Mouse (Mus musculus) A20 (cell line): ENCODE results near the gene Duox1.

Experiments used
- DNase-seq: peaks from one replicate; pipeline ENCODE4 v3.0.0-alpha.2; 2011; ENCODE audit warnings: low read depth, low spot score

Duox1 gene

DNA sequence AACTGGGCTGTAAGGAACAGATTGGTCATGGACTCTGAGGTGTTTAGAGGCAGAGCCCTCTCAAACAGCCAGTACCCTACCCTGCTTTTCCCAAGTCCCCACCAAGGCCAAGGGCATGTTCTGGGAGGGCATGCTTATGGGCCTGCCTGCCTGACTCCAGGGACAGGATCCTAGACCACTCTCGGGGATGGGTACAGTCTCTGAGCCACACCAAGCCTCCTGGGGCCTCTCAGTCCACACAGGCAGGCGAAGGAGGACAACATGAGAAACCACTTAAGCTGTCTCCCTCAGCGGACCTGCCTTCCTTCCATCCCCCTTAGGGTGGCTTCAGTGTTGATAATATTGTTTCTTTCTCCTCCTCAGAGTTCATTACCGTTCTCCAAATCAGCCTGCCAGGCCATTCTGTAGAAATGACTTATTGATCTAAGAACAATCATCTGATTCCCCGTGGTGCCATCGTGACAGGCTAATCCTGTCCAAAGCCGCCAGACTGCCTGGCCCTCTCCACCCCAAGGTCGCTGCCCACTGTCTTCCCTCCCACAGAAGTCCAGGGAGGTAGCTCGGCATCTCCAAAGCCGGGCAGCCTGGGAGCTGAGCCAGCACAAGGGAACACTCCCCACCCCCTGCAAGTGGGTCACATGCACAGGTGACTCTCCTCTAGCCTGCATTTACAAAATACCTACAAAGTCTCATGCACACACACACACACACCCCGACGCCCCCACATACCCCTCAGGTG is 38.9 kb downstream of the Duox1 start:
- no peak for DNase-seq

DNA sequence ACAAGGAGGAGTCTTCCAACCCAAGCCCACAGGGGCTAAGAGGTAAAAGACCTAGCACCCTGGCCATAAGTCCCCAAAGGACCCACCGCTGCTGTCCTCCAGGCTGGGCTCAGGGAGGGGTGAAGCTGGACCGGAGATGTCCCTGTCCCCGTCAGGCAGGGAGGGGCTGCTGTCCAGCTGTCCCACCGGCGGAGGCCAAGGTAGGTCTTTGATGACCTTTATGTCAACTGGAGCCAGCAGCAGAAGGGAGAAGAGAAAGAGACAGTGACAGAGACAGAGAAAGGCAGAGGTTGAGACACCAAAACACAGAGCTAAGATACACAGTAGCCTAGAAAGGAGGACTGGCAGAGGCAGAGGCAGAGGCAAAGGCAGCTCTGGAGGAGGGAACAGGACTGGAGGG is 39.9 kb downstream of the Duox1 start:
- no peak for DNase-seq

DNA sequence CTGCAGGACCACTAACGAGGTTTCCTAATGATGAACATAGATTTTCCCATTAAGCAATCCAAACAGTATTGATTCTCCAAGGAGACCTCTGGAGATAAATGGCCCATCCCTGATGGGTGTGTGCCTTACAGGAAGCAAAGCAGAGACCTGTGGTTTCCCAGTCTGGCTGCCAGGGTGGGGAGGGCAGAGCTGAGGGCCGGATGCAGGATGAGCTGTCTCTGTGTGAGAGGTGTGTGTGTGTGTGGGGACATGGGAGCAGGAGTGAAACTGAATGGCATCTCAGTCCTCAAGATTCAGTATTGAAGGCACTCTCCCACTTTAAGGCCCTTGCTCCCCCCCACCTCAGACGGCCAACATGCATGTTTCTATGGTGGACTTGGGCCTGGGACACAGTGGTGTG is 40.7 kb downstream of the Duox1 start:
- DNase-seq, result no peak

DNA sequence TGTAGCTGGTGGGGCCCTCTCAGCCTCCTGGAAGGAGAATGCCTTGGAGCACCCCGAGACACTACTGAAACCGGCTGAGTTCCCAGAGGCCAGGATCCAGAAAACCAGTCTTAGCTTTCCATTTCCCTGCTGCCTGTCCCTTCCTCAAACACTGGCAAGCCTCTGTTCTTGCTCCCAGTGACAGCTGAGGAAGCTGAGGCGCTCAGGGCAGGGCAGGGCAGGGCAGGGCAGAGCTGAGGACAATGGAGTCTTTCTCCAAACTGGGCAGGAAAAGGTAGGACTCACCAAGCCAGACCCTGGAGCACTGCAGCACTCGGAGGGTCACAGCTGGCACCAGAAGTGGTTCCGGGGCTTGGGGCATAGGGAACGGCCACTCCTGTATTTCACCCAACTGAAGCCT is 44.8 kb downstream of the Duox1 start:
- no peak for DNase-seq

DNA sequence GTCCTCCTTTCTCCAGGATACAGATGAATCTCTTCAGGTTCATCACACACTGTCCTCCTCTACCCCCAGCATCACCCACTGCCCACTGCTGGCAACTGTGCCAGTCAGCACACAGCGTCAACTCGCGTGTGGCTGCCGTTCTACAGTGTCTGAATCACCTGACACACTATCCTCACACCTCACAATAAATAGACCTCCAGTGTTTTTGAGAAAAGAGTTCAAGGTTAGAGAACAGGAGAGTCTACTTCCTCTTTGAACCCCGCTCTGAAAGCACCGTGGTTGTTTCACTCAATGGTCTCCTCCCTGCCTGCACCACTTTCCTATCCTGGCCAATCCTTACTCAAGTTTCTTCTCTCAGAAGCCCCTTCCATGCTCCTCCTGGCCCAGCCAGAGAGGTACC is 45.7 kb downstream of the Duox1 start:
- DNase-seq, result peak; percentile 42

DNA sequence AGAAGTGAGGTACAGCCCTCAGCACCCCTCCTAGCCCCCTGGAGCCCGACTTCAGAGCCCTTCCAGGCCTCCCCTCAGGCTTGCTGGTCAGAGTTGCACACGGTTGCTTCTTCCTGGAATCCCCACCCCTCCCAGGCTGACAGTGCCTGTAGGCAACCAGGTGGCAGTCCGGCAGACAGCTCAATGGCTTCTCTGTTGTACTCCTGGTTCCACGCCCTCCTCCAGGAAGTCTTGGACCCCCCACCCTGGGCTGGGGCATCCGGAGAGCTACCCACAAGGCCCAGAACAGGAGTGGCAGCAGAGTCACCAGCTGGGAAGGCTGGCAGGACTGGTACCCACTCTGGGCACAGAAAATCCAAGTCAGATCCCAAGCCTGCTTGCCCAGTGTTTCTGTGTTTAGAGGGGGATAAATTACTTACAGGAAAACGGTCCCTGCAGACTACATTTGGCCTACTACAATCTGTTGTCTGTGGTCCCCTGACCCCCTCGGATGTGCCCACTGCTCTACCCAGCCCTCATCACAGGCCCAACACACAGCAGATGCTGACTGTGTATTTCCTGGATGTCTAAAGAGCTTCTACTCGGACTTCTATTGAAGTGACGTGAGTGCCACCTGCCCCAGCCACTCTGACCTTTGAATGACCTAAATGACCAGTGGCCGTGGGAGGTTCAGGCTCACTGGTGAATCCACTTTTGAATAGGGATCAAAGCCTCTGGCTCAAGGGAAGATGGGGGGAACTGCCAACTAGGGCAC is 46.6 kb downstream of the Duox1 start:
- DNase-seq, result no peak

DNA sequence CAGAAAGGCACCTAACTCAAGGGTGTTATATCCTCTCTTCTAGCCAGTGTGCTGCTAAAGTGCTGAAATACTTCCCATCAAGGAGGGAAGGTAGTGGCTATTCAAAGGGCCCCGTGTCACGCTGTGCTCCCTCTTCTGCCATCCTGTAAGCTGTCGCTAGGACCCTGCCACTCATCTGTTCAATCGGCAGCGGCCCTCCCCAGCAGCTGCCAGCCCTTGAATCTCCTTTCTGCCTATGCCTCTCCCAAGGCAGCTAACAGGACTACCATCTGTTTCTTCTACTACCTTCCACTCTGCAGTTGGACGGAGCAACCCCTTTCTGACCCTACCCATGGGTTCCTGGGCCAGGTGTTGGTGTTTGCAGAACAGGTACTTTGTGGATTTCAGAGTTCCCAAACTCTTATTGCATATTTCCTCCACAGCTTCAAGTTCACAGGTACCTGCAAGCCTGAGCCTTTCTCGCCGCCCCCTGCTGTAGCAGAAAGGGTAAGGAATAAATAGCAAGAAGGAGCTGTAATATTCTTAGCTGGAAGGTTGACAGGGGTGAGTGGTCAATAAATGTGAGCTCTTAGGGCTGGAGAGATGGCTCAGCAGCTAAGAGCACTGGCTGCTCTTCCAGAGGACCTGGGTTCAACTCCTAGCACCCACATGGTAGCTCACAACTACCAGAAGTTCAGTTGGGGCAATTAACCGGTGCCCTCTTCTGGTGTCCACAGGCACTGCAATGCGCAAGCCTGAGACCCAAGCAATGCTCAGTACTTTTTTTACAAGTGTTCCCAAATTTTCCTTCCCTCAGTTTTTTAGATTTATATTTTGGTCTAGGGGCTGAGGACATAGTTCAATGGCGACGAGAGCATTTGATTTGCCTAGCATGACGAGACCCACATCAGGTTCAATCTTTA is 47.4 kb downstream of the Duox1 start:
- no peak for DNase-seq

DNA sequence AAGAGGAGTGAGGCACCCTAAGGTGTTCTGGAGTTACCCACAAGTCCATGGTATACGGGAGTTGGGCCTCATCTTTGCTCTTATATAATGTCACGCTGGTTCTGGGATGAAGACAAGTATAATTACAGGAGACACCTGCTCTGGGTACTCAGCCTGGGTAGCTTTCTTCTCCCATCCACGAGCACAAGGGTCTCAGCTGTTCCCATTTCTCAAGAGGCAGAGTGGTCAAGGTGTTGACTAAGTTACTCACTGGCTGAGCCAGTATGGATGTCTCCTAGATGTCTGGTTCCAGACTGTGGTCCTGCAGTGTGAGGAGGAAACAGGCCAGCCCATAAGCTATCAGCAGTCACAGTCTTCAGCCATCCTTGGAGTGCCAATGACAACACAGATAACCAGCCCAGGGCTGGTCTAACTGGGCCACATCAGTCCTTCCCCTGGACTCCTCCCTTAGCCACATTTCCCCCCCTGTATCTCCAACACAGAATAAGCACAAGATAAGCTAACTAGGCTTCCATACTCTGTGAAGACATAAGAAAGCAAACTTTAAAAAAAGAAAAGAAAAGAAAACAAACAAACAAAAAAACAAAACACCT is 49.0 kb downstream of the Duox1 start:
- DNase-seq, result no peak

DNA sequence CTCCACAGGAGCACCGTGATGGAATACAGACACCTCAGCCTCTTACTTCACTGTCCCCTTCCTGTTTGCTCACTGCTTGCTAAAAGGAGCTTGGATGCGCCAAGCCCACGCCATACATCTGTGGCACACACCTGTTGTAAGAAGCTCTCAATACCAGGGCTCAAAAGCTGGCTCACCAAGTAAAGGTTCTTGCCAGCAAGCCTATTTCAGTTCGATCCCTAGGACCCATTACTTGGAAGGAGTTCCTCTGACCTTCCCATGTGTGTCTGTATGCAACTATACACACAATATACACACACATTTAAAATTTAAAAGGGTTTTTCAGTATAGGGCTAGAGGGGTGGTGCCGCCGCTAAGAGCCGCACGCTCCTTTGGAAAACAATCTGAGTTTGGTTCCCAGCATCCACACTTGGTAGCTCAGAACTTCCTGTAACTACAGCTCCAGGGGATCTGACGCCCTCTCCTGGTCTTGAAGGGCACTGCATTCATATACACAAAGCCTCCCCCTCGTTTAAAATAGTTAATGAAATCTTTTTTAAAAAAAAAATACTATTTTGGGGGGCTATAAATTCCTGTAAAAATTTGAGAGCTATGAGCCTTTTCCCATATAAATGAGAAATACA is 49.9 kb downstream of the Duox1 start:
- peak; percentile 41 for DNase-seq

DNA sequence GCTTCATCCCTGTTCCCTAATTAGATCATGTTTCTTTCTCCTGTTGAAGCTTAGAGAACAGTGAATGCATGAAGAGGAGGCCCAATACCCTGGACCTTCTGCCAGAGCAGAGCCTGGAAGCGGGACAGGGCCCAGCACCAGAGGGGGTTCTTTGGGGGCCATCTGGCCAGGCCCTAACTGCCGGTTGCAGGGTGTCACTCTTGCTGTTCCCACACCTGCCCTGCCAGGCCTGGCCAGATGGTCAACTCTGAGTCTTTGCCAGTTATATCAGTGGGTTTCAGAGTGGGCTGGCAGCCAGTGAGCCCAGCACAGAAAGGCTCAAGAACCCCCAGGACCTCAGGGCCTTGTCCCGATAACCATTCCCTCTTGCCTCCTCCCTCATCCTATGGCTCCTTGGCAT is 50.6 kb downstream of the Duox1 start:
- no peak for DNase-seq

DNA sequence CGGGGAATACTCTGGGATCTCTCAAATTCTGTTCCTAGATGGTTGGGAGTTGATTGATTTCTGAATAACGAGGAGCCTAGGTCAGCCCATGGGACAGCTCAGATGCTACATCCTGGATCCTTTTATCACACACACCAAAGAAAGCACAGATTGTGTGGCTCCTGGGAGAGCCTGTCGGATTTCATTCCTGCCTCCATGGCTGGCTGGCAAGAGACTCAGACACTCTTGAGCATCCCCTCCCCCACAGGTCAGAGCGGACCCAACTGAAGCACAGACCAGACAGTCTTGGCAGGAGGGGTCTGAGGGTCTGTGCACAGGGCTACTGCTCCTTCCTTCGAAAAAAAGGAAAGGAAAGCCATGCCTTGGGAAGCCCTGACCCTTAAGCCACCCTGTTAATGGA is 51.2 kb downstream of the Duox1 start:
- no peak for DNase-seq

DNA sequence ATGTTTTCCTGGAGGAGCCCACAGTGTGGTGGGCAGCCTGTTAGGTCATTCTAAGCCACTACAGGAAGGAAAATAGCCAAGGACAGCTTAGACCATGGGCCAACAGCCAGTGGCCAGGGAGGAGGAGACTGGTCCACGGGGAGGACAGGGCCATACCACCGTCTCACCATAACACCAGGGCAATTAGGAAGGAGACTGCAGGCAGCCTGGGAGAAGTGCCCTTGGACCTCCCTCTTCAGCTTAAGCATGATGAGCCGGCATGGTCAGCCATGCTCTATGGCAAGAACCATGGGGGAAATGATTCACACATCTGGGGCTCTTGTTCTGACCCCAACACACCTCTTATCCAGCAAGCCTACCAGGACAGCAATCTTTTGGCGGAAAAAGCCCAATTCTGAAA is 51.7 kb downstream of the Duox1 start:
- no peak for DNase-seq

DNA sequence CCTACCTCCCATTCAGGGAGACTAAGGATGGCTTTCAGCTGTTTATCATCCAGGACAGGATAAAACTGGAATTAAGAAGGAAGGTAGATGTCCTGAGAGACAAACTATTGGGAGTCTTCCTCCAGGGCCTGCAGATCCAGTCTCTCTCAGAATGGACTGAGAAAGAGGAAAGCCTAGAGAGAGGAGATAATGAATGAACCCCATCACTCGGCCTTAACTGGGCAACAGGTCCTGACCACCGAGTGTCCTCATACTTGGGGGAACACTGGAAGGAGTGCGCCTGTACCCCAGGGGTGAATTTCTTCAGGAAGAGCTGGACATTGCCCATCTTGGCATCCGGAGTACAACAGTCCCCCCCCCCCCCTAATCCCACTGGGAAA is 52.2 kb downstream of the Duox1 start:
- DNase-seq, result no peak

DNA sequence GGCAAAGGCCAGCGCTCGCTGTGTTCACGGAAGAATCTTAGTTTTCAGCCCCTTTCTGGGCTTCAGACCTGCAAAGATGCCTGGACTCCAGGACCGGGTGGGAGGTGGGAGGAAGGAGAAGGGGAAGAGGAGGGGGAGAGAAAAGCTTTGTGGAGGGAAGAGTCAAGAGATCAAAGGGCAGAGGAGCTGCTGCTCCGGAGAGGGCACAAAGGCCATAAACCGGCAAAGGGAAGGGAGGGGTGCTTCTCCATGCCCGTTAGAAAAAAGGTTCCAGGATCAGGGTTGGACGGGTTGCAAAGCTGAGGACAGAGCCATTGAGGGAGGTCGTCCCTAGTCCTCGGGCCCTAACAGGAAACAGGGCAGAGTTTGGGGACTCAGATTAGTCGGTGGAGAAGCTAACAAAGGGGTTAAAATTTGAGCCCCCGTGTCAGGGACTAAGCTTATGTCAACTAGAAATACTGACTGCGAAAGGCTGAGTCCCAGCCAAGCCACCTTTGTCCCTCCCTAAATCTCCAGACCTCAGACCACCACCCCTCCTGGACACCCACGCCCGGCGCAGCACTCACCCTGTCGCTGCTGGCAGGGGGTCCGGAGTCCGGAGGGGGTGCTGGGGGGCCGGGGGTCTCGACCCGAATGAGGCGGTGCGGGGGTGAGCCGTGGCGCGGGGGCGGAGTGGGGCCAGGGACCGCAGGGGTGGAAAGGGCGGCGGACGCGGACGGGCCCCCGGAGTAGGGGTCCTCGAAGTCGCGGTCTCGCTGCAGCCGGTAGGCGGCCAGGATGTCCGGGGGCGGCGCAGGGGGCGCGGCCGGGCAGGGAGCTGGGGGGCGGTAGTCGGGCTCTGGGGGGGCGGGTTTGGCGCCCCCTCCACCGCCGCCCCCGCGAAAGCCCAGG is 52.9 kb downstream of the Duox1 start:
- DNase-seq, result peak; percentile 34

DNA sequence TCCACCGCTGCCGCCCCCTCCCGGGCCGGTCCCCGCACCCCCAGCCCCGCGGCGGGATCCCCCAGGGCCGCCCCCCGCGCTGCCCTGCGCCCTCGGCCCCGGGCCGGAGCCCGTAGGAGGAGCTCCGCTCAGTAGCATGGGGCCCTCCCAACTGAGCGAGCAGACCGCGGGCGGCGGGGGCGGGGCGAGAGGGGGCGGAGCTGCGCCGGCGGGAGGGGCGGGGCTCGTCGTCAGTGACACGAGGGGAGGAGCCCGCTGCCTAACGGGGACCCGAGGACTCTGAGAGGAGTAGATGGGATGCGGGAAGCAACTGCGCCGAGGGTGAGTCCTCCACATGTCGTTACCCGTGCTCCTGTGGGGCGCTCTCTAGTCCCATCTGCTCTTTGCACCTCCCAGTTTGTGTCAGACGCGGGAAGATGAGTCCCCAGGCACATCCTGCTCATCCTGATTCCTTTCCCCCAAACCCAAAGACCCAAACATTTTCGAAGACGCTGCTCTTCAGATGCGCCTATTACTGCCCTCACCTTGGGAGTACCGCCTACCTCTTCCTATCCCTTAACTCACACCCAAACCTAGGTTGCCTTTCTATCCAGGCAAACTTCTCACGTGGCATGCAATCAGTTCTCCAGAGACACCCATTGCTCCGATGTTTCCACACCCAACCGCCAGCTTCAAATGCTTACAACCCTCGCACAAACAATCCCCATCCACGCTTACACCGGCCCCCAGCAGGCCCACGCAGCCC is 53.7 kb downstream of the Duox1 start, which contains the start of gene Shf:
Gene Shf, minus strand, starts transcription at position 168 of the 745 bp plus-strand sequence.
- DNase-seq, result peak; percentile 88

DNA sequence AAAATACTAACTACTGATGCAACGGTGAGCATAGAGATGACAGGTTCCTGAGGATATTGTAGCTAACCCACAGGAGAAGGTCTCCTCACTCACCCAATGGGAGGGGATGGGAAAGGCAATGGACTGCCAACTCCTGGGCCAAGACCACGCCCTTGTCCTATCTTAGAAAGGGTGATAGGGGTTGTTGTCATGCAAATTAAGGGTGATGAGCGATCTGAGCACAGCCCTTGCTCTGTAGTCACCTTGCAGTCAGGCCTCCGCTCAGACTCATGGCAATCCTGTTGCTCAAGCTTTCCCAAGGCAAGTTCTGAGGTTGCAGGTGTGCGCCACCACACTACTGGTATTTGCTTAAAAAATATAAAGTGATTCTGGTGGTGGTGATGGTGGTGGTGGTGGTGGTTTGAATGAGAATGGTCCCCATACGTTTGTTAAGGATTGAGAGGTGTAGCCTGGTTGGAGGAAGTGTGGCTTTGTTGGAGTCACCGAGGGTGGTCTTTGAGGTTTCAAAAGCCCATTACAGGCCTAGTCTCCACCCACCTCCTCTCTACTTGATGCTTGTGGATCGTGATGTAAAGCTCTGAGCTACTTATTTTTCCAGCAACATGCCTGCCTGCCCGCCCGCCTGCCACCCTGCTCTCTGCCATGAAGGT is 54.8 kb downstream of the Duox1 start:
- peak; percentile 80 for DNase-seq

DNA sequence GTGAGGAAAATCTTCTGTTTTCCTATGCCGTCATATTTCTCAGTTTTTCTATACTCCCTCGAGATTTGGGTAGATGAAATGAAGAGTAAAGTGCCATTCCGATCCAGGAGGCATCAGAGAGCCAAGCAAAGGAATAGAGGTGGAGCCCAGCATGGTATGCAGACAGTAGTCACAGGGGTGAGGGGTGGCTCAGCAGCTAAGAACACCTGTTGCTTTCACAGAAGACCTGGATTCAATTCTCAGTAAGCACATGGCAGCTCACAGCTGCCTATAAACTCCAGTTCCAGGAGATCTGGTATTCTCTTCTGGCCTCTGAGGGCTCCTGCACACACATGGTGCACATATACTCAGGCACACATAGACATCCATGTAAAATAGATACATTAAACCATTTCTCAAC is 56.6 kb downstream of the Duox1 start:
- no peak for DNase-seq

DNA sequence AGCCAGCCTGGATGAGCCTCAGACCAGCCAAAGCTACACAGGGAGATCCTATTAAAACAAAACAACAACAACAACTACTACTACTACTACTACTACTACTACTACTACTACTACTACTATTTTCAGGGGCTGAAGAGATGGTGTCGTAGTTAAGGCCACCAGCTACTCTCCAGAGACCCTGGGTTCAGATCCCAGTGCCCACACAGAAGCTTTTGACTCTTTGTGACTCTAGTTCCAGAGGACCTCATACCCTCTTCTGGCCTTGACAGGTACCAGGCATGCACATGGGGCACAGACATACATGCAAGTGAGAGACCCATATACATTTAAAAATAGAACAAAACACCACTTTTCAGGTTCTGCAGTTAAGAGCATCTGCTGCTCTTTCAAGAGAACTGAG is 57.1 kb downstream of the Duox1 start:
- no peak for DNase-seq

DNA sequence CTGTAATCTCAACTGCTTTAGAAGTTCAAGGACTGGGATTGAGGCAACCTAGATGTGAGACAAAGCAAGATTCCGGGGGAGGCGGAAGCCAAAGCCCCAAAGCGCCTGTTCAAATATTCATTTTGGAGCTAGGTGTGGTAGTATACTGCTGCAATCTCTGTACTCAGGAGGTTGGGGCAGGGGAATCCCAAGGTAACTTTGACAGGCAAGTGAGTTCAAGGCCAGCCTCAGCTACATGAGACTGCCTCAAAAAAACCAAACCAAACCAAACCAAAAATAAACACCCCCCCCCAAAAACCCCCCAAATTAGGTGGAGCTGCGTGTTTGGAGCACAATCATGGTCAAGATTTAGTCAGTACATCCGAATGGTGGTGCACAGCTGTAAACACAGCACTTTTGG is 58.5 kb downstream of the Duox1 start:
- peak; percentile 59 for DNase-seq
